Mouse (Mus musculus) embryonic facial prominence, embryonic 15.5 days (tissue): Measurements from ENCODE around the gene Plxna4. TPM values are rescaled to one million over a fixed set of nuclear protein-coding genes. Genes with fewer than 3 reads are reported as not detected.
"Not testable (repeated sequence)": the region's sequence is repeated elsewhere in the genome, so short reads cannot be mapped to it uniquely, and the experiment has no call there.

ENCODE experiments used
- ATAC-seq: fragments of 200-750 bp; cut with Nextera tagmentation; 2 replicates; pipeline ENCODE4 v1.8.0; 2017; ENCODE audit warnings: low read depth, moderate TSS enrichment; ENCODE audit not compliant: insufficient number of reproducible peaks, low FRiP score, low TSS enrichment
- H3K27ac ChIP-seq: fragments of 300-500 bp; sonication (generic); replicated peaks from 2 replicates; pipeline ENCODE4 v1.5.1; 2015; ENCODE audit warnings: mild to moderate bottlenecking, inconsistent platforms
- H3K27me3 ChIP-seq: fragments of 300-500 bp; sonication (generic); 2 replicates; pipeline ENCODE4 v1.6.1; 2015; ENCODE audit warnings: inconsistent platforms
- H3K36me3 ChIP-seq: fragments of 300-500 bp; sonication (generic); 2 replicates; pipeline ENCODE4 v1.6.1; 2015; ENCODE audit warnings: mild to moderate bottlenecking, inconsistent platforms
- H3K4me1 ChIP-seq: fragments of 300-500 bp; sonication (generic); 2 replicates; pipeline ENCODE4 v1.6.1; 2015; ENCODE audit warnings: inconsistent platforms
- H3K4me2 ChIP-seq: fragments of 300-500 bp; sonication (generic); replicated peaks from 2 replicates; pipeline ENCODE4 v1.6.1; 2015; ENCODE audit warnings: mild to moderate bottlenecking, inconsistent platforms
- H3K4me3 ChIP-seq: fragments of 300-500 bp; sonication (generic); replicated peaks from 2 replicates; pipeline ENCODE4 v1.5.1; 2015; ENCODE audit warnings: mild to moderate bottlenecking, inconsistent platforms
- H3K9ac ChIP-seq: fragments of 300-500 bp; sonication (generic); 2 replicates; pipeline ENCODE4 v1.6.1; 2015; ENCODE audit warnings: inconsistent platforms
- H3K9me3 ChIP-seq: fragments of 300-500 bp; sonication (generic); replicated peaks from 2 replicates; pipeline ENCODE4 v1.6.1; 2016; ENCODE audit warnings: inconsistent platforms
- WGBS: fragments of 180-500 bp; shearing (Covaris S2); methylation state at CpG from one replicate; pipeline ENCODE4 v1.1.7; 2015; 5-methylcytosine and 5-hydroxymethylcytosine counted together
- polyA plus RNA-seq: library from polyadenylated mRNA; unstranded; fragments of >200 nt; fragmentation: Nextera tagmentation; extraction: Ambion mirVana; gene quantifications from 2 replicates; pipeline ENCODE4 v1.2.1, GENCODE M21; 2015

Plxna4 gene
- polyA plus RNA-seq, 1 experiment from 2014 or later: 2.6 TPM

GRCm38 (mm10) chr6:32504963-32505362, 83.0 kb downstream of the Plxna4 start:
- H3K9ac ChIP-seq: no peak overlapping the region
- no peak for ATAC-seq
- no peaks in the 10 kb centered on the region for H3K36me3 ChIP-seq
- H3K27ac ChIP-seq: no peak overlapping the region
- no peaks in the 10 kb centered on the region for H3K27me3 ChIP-seq
- 63% methylated on average over 5 of the region's 5 CpGs for WGBS
- 0 out of 2 replicates have a peak, but pooled peaks cover 3% of the 10 kb centered on the region for H3K4me1 ChIP-seq
- H3K9me3 ChIP-seq: no peaks in the 10 kb centered on the region
- no peak overlapping the region for H3K4me2 ChIP-seq
- H3K4me3 ChIP-seq: no peak overlapping the region

GRCm38 (mm10) chr6:32501186-32501585, 86.8 kb downstream of the Plxna4 start:
- not testable (repeated sequence) for H3K4me2 ChIP-seq, ATAC-seq, H3K36me3 ChIP-seq

DNA sequence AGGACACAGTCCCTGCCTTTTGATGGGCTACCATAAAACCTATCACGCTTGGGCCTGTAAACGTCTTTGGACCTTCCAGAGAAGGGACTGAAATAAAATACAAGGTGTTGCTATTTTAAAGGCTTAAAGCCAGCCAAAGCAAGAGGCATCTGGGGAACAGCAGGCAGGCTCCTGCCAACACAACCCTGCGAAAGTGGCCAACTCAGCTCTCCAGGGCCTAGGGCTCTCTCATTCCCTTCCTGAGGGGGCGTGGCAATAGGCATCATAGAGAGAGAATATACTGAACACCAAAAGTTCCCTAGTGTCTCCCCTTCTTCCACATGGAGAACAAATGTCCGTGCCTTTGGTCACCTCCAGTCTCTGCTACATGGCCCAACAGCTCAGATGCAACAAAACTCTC, 89.9 kb downstream of the Plxna4 start:
- Histone ChIP-seq H3K4me2 (no peak overlapping the region), H3K36me3 (no peaks in the 10 kb centered on the region), H3K9me3 (no peaks in the 10 kb centered on the region), H3K27me3 (no peaks in the 10 kb centered on the region), H3K4me3 (no peak overlapping the region), H3K27ac (no peak overlapping the region), H3K9ac (no peak overlapping the region), H3K4me1 (peaks cover 17% of the 10 kb centered on the region)
- no peak for ATAC-seq
- 64% methylated on average over 5 of the region's 5 CpGs for WGBS

More at GRCm38 (mm10) chr6:32501186-32501585, 86.8 kb downstream of the Plxna4 start:
- not testable (repeated sequence) for H3K9ac ChIP-seq, H3K4me1 ChIP-seq, H3K4me3 ChIP-seq, H3K27ac ChIP-seq, H3K9me3 ChIP-seq, H3K27me3 ChIP-seq
- 100% methylated on average over 1 of the region's 1 CpGs for WGBS

DNA sequence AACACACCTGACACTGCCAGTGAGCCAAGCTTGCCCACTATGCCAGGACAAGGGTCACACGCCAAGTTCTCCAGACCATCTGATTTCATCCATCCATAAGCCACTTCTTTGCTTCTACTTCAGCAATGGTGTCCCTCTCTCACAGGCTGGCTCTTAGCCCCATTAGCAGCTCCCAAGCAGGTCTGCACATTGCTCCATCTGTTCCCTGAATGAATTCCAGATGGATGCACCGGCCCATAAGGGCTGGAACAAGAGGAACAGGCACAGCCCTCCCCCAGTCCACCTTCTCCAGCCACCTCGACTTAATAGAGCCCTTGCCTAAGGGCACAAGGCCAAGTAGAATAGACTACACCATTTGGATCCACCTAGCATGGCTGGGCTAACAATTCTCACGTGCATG, 91.9 kb downstream of the Plxna4 start:
- no peak for ATAC-seq
- Histone ChIP-seq H3K36me3 (no peaks in the 10 kb centered on the region), H3K4me1 (peaks cover 17% of the 10 kb centered on the region), H3K9ac (no peak overlapping the region), H3K27ac (no peak overlapping the region), H3K4me2 (no peak overlapping the region), H3K9me3 (no peaks in the 10 kb centered on the region), H3K4me3 (no peak overlapping the region), H3K27me3 (no peaks in the 10 kb centered on the region)
- WGBS: 39% methylated on average over 4 of the region's 4 CpGs

DNA sequence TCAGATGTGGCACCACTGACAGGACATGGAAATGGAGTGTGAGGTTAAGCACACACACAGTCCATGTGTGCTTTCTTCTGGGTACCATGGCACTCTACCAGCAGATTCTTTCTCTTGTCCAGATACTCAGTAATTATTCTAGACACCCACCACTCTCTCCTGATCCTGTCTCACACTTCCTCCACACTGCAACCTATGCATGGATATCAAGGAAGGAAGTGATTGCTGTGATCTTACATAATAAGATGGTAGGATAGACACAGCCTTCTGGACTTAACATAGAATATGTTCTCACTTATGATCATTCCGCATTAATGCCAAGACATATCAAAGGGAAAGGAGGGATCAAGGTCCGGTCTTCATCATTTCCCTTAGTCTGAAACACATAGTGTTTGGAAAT, 92.5 kb downstream of the Plxna4 start:
- no peak overlapping the region for H3K4me2 ChIP-seq
- no peaks in the 10 kb centered on the region for H3K9me3 ChIP-seq
- H3K4me3 ChIP-seq: no peak overlapping the region
- H3K27me3 ChIP-seq: no peaks in the 10 kb centered on the region
- no peak for ATAC-seq
- 89% methylated on average over 2 of the region's 2 CpGs for WGBS
- H3K4me1 ChIP-seq: peaks cover 17% of the 10 kb centered on the region
- no peaks in the 10 kb centered on the region for H3K36me3 ChIP-seq
- H3K9ac ChIP-seq: no peak overlapping the region
- no peak overlapping the region for H3K27ac ChIP-seq

- ATAC-seq: 0 out of 2 replicates have a peak, but pooled peaks have one; percentile 15
- H3K36me3 ChIP-seq: no peaks in the 10 kb centered on the region
- WGBS: 43% methylated on average over 5 of the region's 5 CpGs
- no peaks in the 10 kb centered on the region for H3K9me3 ChIP-seq
- H3K4me1 ChIP-seq: peaks cover 17% of the 10 kb centered on the region
- no peak overlapping the region for H3K27ac ChIP-seq
- H3K9ac ChIP-seq: no peak overlapping the region
- no peak overlapping the region for H3K4me3 ChIP-seq
- H3K27me3 ChIP-seq: no peaks in the 10 kb centered on the region
- no peak overlapping the region for H3K4me2 ChIP-seq
Measured at GRCm38 (mm10) chr6:32493557-32493956, 94.4 kb downstream of the Plxna4 start.

- Histone ChIP-seq H3K36me3 (no peaks in the 10 kb centered on the region), H3K4me2 (no peak overlapping the region), H3K4me1 (no peaks in the 10 kb centered on the region), H3K9ac (no peak overlapping the region), H3K27ac (no peak overlapping the region), H3K4me3 (no peak overlapping the region), H3K27me3 (no peaks in the 10 kb centered on the region), H3K9me3 (no peaks in the 10 kb centered on the region)
- ATAC-seq: no peak
- 63% methylated on average over 3 of the region's 3 CpGs for WGBS
Measured at GRCm38 (mm10) chr6:32487121-32487520, 100.9 kb downstream of the Plxna4 start.

GRCm38 (mm10) chr6:32482469-32482868, 105.5 kb downstream of the Plxna4 start:
- H3K4me2 ChIP-seq: no peak overlapping the region
- H3K9ac ChIP-seq: no peak overlapping the region
- no peaks in the 10 kb centered on the region for H3K36me3 ChIP-seq
- no peak for ATAC-seq
- H3K27ac ChIP-seq: no peak overlapping the region
- WGBS: 31% methylated on average over 4 of the region's 4 CpGs
- peaks cover 9% of the 10 kb centered on the region; the same call in 1 of the 2 replicates for H3K4me1 ChIP-seq
- H3K9me3 ChIP-seq: no peaks in the 10 kb centered on the region
- no peaks in the 10 kb centered on the region for H3K27me3 ChIP-seq
- H3K4me3 ChIP-seq: no peak overlapping the region

GRCm38 (mm10) chr6:32480741-32481140, 107.3 kb downstream of the Plxna4 start:
- H3K27ac ChIP-seq: no peak overlapping the region
- peaks cover 9% of the 10 kb centered on the region; the same call in 1 of the 2 replicates for H3K4me1 ChIP-seq
- no peaks in the 10 kb centered on the region for H3K36me3 ChIP-seq
- H3K27me3 ChIP-seq: no peaks in the 10 kb centered on the region
- no peak overlapping the region for H3K4me3 ChIP-seq
- 68% methylated on average over 1 of the region's 1 CpGs for WGBS
- no peak overlapping the region for H3K9ac ChIP-seq
- no peaks in the 10 kb centered on the region for H3K9me3 ChIP-seq
- no peak for ATAC-seq
- no peak overlapping the region for H3K4me2 ChIP-seq

- Histone ChIP-seq H3K27ac (no peak overlapping the region; the same call in 1 of the 2 replicates), H3K9me3 (no peaks in the 10 kb centered on the region), H3K27me3 (no peaks in the 10 kb centered on the region), H3K36me3 (no peaks in the 10 kb centered on the region), H3K4me1 (peaks cover 9% of the 10 kb centered on the region; the same call in 1 of the 2 replicates), H3K4me3 (no peak overlapping the region), H3K9ac (no peak overlapping the region), H3K4me2 (no peak overlapping the region)
- ATAC-seq: no peak
- WGBS: 77% methylated on average over 2 of the region's 2 CpGs
Measured at GRCm38 (mm10) chr6:32479765-32480164, 108.2 kb downstream of the Plxna4 start.

GRCm38 (mm10) chr6:32479193-32479758, 108.7 kb downstream of the Plxna4 start:
- Histone ChIP-seq H3K4me3 (no peak overlapping the region), H3K4me2 (0 out of 2 replicates have a peak overlapping the region, but pooled peaks have one; percentile 1), H3K36me3 (no peaks in the 10 kb centered on the region), H3K4me1 (peaks cover 9% of the 10 kb centered on the region; the same call in 1 of the 2 replicates), H3K27ac (no peak overlapping the region; the same call in 1 of the 2 replicates), H3K9me3 (no peaks in the 10 kb centered on the region), H3K9ac (no peak overlapping the region), H3K27me3 (no peaks in the 10 kb centered on the region)
- ATAC-seq: peak; percentile 72
- WGBS: 13% methylated on average over 2 of the region's 2 CpGs

DNA sequence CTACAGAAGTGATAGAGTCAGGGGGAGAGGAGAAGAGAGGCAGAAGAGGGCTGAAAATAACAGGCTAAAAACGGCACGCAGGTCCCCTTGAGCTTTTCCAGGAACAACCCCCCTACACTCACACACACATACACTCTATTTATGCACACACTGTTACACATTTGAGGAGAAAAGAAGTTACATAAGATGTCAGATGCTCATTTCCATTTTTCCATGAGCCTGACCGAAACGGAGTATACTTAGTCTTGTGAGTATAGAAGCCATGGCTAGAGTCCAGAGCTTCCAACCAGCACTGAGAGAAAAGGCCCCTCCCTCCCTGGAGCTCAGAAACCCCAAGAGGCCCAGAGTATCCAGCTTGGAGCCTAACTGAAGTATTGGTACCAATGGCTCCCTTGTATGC, 112.0 kb downstream of the Plxna4 start:
- Histone ChIP-seq H3K4me3 (no peak overlapping the region), H3K27me3 (no peaks in the 10 kb centered on the region), H3K9me3 (no peaks in the 10 kb centered on the region), H3K27ac (no peak overlapping the region), H3K4me2 (no peak overlapping the region), H3K4me1 (peaks cover 9% of the 10 kb centered on the region; the same call in 1 of the 2 replicates), H3K9ac (no peak overlapping the region), H3K36me3 (no peaks in the 10 kb centered on the region)
- WGBS: 68% methylated on average over 4 of the region's 4 CpGs
- ATAC-seq: no peak
